Mouse (Mus musculus) embryonic facial prominence, embryonic 11.5 days (tissue): ENCODE results near the gene Mdga2. TPM values are rescaled to one million over a fixed set of nuclear protein-coding genes. Genes with fewer than 3 reads are reported as not detected.

Source experiments
- ATAC-seq: fragments of 200-750 bp; cut with Nextera tagmentation; replicated peaks from 2 replicates; pipeline ENCODE4 v1.8.0; 2017; ENCODE audit warnings: low read depth; ENCODE audit not compliant: insufficient number of reproducible peaks, low FRiP score, low TSS enrichment
- DNase-seq: peaks from one replicate; pipeline ENCODE4 v3.0.0-alpha.2; 2015; ENCODE audit warnings: low spot score
- H3K27ac ChIP-seq: fragments of 300-500 bp; sonication (generic); replicated peaks from 2 replicates; pipeline ENCODE4 v1.5.1; 2014; ENCODE audit warnings: mild to moderate bottlenecking, low read depth, low read length, control low read depth
- H3K27me3 ChIP-seq: fragments of 300-500 bp; sonication (generic); 2 replicates; pipeline ENCODE4 v1.6.1; 2014; ENCODE audit warnings: mild to moderate bottlenecking, low read length, moderate library complexity, mixed read lengths; ENCODE audit not compliant: control insufficient read depth, insufficient read depth
- H3K36me3 ChIP-seq: fragments of 300-500 bp; sonication (generic); replicated peaks from 2 replicates; pipeline ENCODE4 v1.6.1; 2014; ENCODE audit warnings: low read depth, mild to moderate bottlenecking, low read length, moderate library complexity, mixed read lengths; ENCODE audit not compliant: control insufficient read depth, insufficient read depth
- H3K4me1 ChIP-seq: fragments of 300-500 bp; sonication (generic); 2 replicates; pipeline ENCODE4 v1.6.1; 2014; ENCODE audit warnings: low read length, mixed read lengths; ENCODE audit not compliant: control insufficient read depth, insufficient read depth
- H3K4me2 ChIP-seq: fragments of 300-500 bp; sonication (generic); 2 replicates; pipeline ENCODE4 v1.6.1; 2014; ENCODE audit warnings: low read depth, mild to moderate bottlenecking, control low read depth, low read length, moderate library complexity
- H3K4me3 ChIP-seq: fragments of 300-500 bp; sonication (generic); 2 replicates; pipeline ENCODE4 v1.5.1; 2014; ENCODE audit warnings: low read depth, low read length, control low read depth
- H3K9ac ChIP-seq: fragments of 300-500 bp; sonication (generic); replicated peaks from 2 replicates; pipeline ENCODE4 v1.6.1; 2014; ENCODE audit warnings: mild to moderate bottlenecking, control low read depth, low read length
- H3K9me3 ChIP-seq: fragments of 300-500 bp; sonication (generic); replicated peaks from 2 replicates; pipeline ENCODE4 v1.6.1; 2016; ENCODE audit warnings: mild to moderate bottlenecking, low read length, inconsistent platforms, mixed read lengths; ENCODE audit not compliant: control insufficient read depth
- WGBS: fragments of 180-500 bp; shearing (Covaris S2); extraction: QIAGEN DNeasy Blood & Tissue Kit; methylation state at CpG from one replicate; pipeline ENCODE4 v1.1.7; 2014; 5-methylcytosine and 5-hydroxymethylcytosine counted together
- polyA plus RNA-seq: library from polyadenylated mRNA; unstranded; fragments of >200 nt; fragmentation: Nextera tagmentation; extraction: Ambion mirVana; gene quantifications from 2 replicates; pipeline ENCODE4 v1.2.1, GENCODE M21; 2014

Mdga2 gene
- polyA plus RNA-seq, 1 experiment from 2014 or later, result 2.0 TPM

- no peak overlapping the region for H3K9ac ChIP-seq
- H3K27ac ChIP-seq, result no peak overlapping the region
- DNase-seq, result no peak
- no peaks in the 10 kb centered on the region for H3K27me3 ChIP-seq
- H3K4me3 ChIP-seq, result no peak overlapping the region
- 64% methylated on average over 12 of the region's 12 CpGs for WGBS
- no peak overlapping the region for H3K4me2 ChIP-seq
- ATAC-seq, result no peak
- H3K9me3 ChIP-seq, result no peaks in the 10 kb centered on the region
- no peaks in the 10 kb centered on the region for H3K36me3 ChIP-seq
- H3K4me1 ChIP-seq, result no peaks in the 10 kb centered on the region
Measured at GRCm38 (mm10) chr12:66648605-66649552, 573.5 kb downstream of the Mdga2 start.

GRCm38 (mm10) chr12:66640408-66640807 is 581.9 kb downstream of the Mdga2 start:
- ATAC-seq, result no peak
- H3K4me1 ChIP-seq, result no peaks in the 10 kb centered on the region
- 61% methylated on average over 1 of the region's 1 CpGs for WGBS
- no peaks in the 10 kb centered on the region for H3K9me3 ChIP-seq
- no peak overlapping the region for H3K27ac ChIP-seq
- no peak overlapping the region for H3K9ac ChIP-seq
- no peaks in the 10 kb centered on the region for H3K36me3 ChIP-seq
- no peaks in the 10 kb centered on the region for H3K27me3 ChIP-seq
- no peak overlapping the region for H3K4me3 ChIP-seq
- H3K4me2 ChIP-seq, result no peak overlapping the region
- no peak for DNase-seq

GRCm38 (mm10) chr12:66619944-66620343 is 602.4 kb downstream of the Mdga2 start:
- DNase-seq (no peak), ATAC-seq (no peak)
- Histone ChIP-seq H3K4me2 (no peak overlapping the region), H3K9me3 (no peaks in the 10 kb centered on the region), H3K4me3 (no peak overlapping the region), H3K27ac (no peak overlapping the region), H3K9ac (no peak overlapping the region), H3K36me3 (no peaks in the 10 kb centered on the region), H3K27me3 (no peaks in the 10 kb centered on the region), H3K4me1 (no peaks in the 10 kb centered on the region)
- WGBS, result 89% methylated on average over 3 of the region's 3 CpGs

- 26% methylated on average over 1 of the region's 1 CpGs for WGBS
- ATAC-seq, result no peak
- H3K9me3 ChIP-seq, result no peaks in the 10 kb centered on the region
Measured at GRCm38 (mm10) chr12:66591617-66592230, 630.6 kb downstream of the Mdga2 start.

GRCm38 (mm10) chr12:66565396-66565795 is 657.0 kb downstream of the Mdga2 start:
- DNase-seq (no peak), ATAC-seq (no peak)
- Histone ChIP-seq H3K4me1 (no peaks in the 10 kb centered on the region), H3K4me2 (no peak overlapping the region), H3K27me3 (no peaks in the 10 kb centered on the region), H3K4me3 (no peak overlapping the region), H3K27ac (no peak overlapping the region), H3K9me3 (no peaks in the 10 kb centered on the region), H3K9ac (no peak overlapping the region), H3K36me3 (no peaks in the 10 kb centered on the region)
- WGBS, result 85% methylated on average over 1 of the region's 1 CpGs

More at GRCm38 (mm10) chr12:66591617-66592230, 630.6 kb downstream of the Mdga2 start:
- no peaks in the 10 kb centered on the region for H3K27me3 ChIP-seq
- no peak overlapping the region for H3K27ac ChIP-seq
- H3K36me3 ChIP-seq, result no peaks in the 10 kb centered on the region
- DNase-seq, result no peak
- no peaks in the 10 kb centered on the region for H3K4me1 ChIP-seq
- H3K4me2 ChIP-seq, result no peak overlapping the region
- no peak overlapping the region for H3K4me3 ChIP-seq
- H3K9ac ChIP-seq, result no peak overlapping the region

GRCm38 (mm10) chr12:66556846-66557245 is 665.5 kb downstream of the Mdga2 start:
- no peak overlapping the region for H3K4me3 ChIP-seq
- H3K9me3 ChIP-seq, result no peaks in the 10 kb centered on the region
- no peaks in the 10 kb centered on the region for H3K27me3 ChIP-seq
- no peak overlapping the region for H3K27ac ChIP-seq
- no peak for DNase-seq
- no peaks in the 10 kb centered on the region for H3K36me3 ChIP-seq
- WGBS, result 85% methylated on average over 3 of the region's 3 CpGs
- ATAC-seq, result no peak
- H3K4me1 ChIP-seq, result no peaks in the 10 kb centered on the region
- no peak overlapping the region for H3K4me2 ChIP-seq
- no peak overlapping the region for H3K9ac ChIP-seq

- WGBS, result 70% methylated on average over 2 of the region's 2 CpGs
Measured at GRCm38 (mm10) chr12:66556178-66556820, 666.0 kb downstream of the Mdga2 start.

GRCm38 (mm10) chr12:66524973-66525372 is 697.4 kb downstream of the Mdga2 start:
- no peak for ATAC-seq
- H3K9me3 ChIP-seq, result no peaks in the 10 kb centered on the region
- WGBS, result 40% methylated on average over 2 of the region's 2 CpGs

More at GRCm38 (mm10) chr12:66556178-66556820, 666.0 kb downstream of the Mdga2 start:
- DNase-seq, result no peak
- H3K27me3 ChIP-seq, result no peaks in the 10 kb centered on the region
- no peaks in the 10 kb centered on the region for H3K9me3 ChIP-seq
- H3K27ac ChIP-seq, result no peak overlapping the region
- no peak for ATAC-seq
- no peak overlapping the region for H3K9ac ChIP-seq
- no peak overlapping the region for H3K4me2 ChIP-seq
- no peaks in the 10 kb centered on the region for H3K4me1 ChIP-seq
- H3K4me3 ChIP-seq, result no peak overlapping the region
- no peaks in the 10 kb centered on the region for H3K36me3 ChIP-seq

More at GRCm38 (mm10) chr12:66524973-66525372, 697.4 kb downstream of the Mdga2 start:
- no peak overlapping the region for H3K27ac ChIP-seq
- no peaks in the 10 kb centered on the region for H3K36me3 ChIP-seq
- no peaks in the 10 kb centered on the region for H3K27me3 ChIP-seq
- no peak for DNase-seq
- H3K9ac ChIP-seq, result no peak overlapping the region
- H3K4me1 ChIP-seq, result no peaks in the 10 kb centered on the region
- no peak overlapping the region for H3K4me2 ChIP-seq
- H3K4me3 ChIP-seq, result no peak overlapping the region
